Mouse (Mus musculus) forebrain, embryonic 13.5 days (tissue): ENCODE results near the gene Fam126b. TPM values are rescaled to one million over a fixed set of nuclear protein-coding genes. Genes with fewer than 3 reads are reported as not detected.
A peak's percentile ranks its signal among the peaks of the same experiment; 100 is the strongest.
"Not testable (repeated sequence)": the region's sequence is repeated elsewhere in the genome, so short reads cannot be mapped to it uniquely, and the experiment has no call there.

ENCODE experiments used
- ATAC-seq: fragments of 200-750 bp; cut with Nextera tagmentation; 2 replicates; pipeline ENCODE4 v1.8.0; 2017
- H3K27ac ChIP-seq: fragments of 300-500 bp; sonication (generic); 2 replicates; pipeline ENCODE4 v1.5.1; 2015; ENCODE audit warnings: inconsistent platforms, mild to moderate bottlenecking, moderate library complexity
- H3K27me3 ChIP-seq: fragments of 300-500 bp; sonication (generic); 2 replicates; pipeline ENCODE4 v1.6.1; 2015; ENCODE audit warnings: mild to moderate bottlenecking, inconsistent platforms
- H3K36me3 ChIP-seq: fragments of 300-500 bp; sonication (generic); 2 replicates; pipeline ENCODE4 v1.6.1; 2015; ENCODE audit warnings: mild to moderate bottlenecking, inconsistent platforms; ENCODE audit not compliant: poor library complexity, severe bottlenecking
- H3K4me1 ChIP-seq: fragments of 300-500 bp; sonication (generic); 2 replicates; pipeline ENCODE4 v1.6.1; 2015; ENCODE audit warnings: inconsistent platforms
- H3K4me2 ChIP-seq: fragments of 300-500 bp; sonication (generic); 2 replicates; pipeline ENCODE4 v1.6.1; 2015; ENCODE audit warnings: inconsistent platforms, mild to moderate bottlenecking, moderate library complexity
- H3K4me3 ChIP-seq: fragments of 300-500 bp; sonication (generic); 2 replicates; pipeline ENCODE4 v1.5.1; 2015; ENCODE audit warnings: mild to moderate bottlenecking, inconsistent platforms
- H3K9ac ChIP-seq: fragments of 300-500 bp; sonication (generic); 2 replicates; pipeline ENCODE4 v1.6.1; 2015; ENCODE audit warnings: mild to moderate bottlenecking, inconsistent platforms
- H3K9me3 ChIP-seq: fragments of 300-500 bp; sonication (generic); replicated peaks from 2 replicates; pipeline ENCODE4 v1.6.1; 2016; ENCODE audit warnings: inconsistent platforms
- WGBS: fragments of 180-500 bp; shearing (Covaris S2); methylation state at CpG from one replicate; pipeline ENCODE4 v1.1.7; 2015; 5-methylcytosine and 5-hydroxymethylcytosine counted together
- polyA plus RNA-seq: library from polyadenylated mRNA; unstranded; fragments of >200 nt; fragmentation: Nextera tagmentation; extraction: Ambion mirVana; gene quantifications from 2 replicates; pipeline ENCODE4 v1.2.1, GENCODE M21; 2015

Gene Fam126b
- polyA plus RNA-seq: 10.8 TPM in 2 replicates

- Histone ChIP-seq H3K4me2 (peak within 1 kb of the TSS; percentile 80), H3K4me3 (peak within 1 kb of the TSS; percentile 83), H3K9me3 (no peaks in the 10 kb centered on the region), H3K27ac (peak within 1 kb of the TSS; percentile 73), H3K9ac (peak within 1 kb of the TSS; percentile 89), H3K27me3 (no peaks in the 10 kb centered on the region), H3K36me3 (peaks cover 5% of the 10 kb centered on the region; the same call in 1 of the 2 replicates), H3K4me1 (peaks cover 14% of the 10 kb centered on the region)
- under 1% methylated on average over 40 of the region's 41 CpGs for WGBS
- peak; percentile 99 for ATAC-seq
These were observed at the start of gene Fam126b, which contains the start of gene Ndufb3 for GRCm38 (mm10) chr1:58586171-58586997. Gene Fam126b, minus strand, starts transcription at chr1:58586323. Gene Ndufb3, plus strand, starts transcription at chr1:58586384.

GRCm38 (mm10) chr1:58628847-58629246 lies 42.7 kb upstream of the Fam126b start:
- not testable (repeated sequence) for H3K27ac ChIP-seq, H3K4me1 ChIP-seq, H3K4me3 ChIP-seq, ATAC-seq, H3K4me2 ChIP-seq, H3K9ac ChIP-seq, H3K27me3 ChIP-seq, H3K36me3 ChIP-seq, H3K9me3 ChIP-seq
- WGBS: 82% methylated on average over 2 of the region's 2 CpGs

DNA sequence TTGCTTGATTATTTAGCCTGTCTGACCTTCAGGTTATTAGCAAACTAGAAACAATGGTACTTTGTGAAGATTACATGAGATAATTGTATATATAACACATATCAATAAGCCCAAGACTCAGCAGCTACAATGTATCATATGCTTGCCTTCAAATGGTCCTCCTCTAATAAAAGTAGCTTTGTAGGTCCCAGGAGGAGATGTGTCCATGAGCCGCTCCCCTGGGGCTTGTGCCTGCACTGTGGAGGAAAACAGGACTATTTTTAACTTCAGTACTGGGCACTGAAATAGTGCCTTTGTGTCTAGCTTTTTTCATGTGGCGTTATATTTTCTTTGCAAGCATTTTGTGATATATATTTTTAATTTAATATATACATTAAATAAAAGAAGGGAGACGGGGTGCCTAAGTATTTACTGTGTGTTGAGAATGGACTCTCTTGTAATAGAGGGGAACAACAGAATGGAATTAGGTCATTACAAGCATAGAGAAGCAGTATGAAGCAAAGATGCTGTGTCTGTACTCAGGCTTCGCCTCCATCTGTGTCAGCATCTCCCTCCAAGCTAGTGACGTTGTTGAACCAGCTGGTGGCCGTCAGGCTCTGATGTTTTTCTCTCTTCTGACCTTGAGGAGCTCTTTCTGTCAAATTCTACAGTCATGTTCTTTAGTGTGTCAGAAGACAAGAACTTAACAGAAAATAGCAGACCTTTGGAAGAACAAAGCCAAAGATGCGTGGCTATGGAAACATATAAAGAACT lies 36.0 kb upstream of the Fam126b start:
- H3K27ac ChIP-seq: no peak overlapping the region
- H3K4me3 ChIP-seq: no peak overlapping the region
- no peaks in the 10 kb centered on the region for H3K9me3 ChIP-seq
- no peak for ATAC-seq
- WGBS: 72% methylated on average over 7 of the region's 7 CpGs
- H3K27me3 ChIP-seq: no peaks in the 10 kb centered on the region
- no peak overlapping the region for H3K9ac ChIP-seq
- H3K36me3 ChIP-seq: no peaks in the 10 kb centered on the region
- H3K4me2 ChIP-seq: no peak overlapping the region
- 0 out of 2 replicates have a peak, but pooled peaks cover 2% of the 10 kb centered on the region for H3K4me1 ChIP-seq

DNA sequence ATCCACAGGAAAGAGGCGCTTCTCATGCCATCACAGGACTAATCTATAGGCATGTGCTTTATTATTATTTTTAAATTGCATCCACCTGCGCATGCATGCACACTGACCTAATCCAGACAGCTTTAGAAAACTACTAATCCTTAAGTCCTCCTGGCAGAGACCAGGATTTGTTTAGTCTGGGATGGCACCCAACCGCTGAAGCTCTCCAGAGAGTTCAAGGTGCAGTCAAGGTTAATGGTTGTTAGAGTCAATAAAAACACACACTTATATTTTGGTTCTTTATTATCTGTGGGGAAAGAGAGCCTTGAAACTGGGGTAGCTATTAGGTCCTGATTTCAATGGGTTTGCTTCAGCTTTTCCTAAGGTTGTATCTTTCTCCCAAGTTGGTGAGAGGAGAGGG lies 35.1 kb upstream of the Fam126b start:
- Histone ChIP-seq H3K4me3 (no peak overlapping the region), H3K27me3 (no peaks in the 10 kb centered on the region), H3K36me3 (no peaks in the 10 kb centered on the region), H3K9me3 (no peaks in the 10 kb centered on the region), H3K27ac (no peak overlapping the region), H3K4me2 (no peak overlapping the region), H3K4me1 (0 out of 2 replicates have a peak, but pooled peaks cover 4% of the 10 kb centered on the region), H3K9ac (no peak overlapping the region)
- WGBS: 85% methylated on average over 3 of the region's 3 CpGs
- no peak for ATAC-seq

GRCm38 (mm10) chr1:58618766-58619165 lies 32.6 kb upstream of the Fam126b start:
- Histone ChIP-seq H3K4me1 (0 out of 2 replicates have a peak, but pooled peaks cover 4% of the 10 kb centered on the region), H3K9ac (no peak overlapping the region), H3K27me3 (no peaks in the 10 kb centered on the region), H3K4me3 (no peak overlapping the region), H3K36me3 (no peaks in the 10 kb centered on the region), H3K27ac (no peak overlapping the region), H3K9me3 (no peaks in the 10 kb centered on the region), H3K4me2 (no peak overlapping the region)
- WGBS: 92% methylated on average over 2 of the region's 2 CpGs
- no peak for ATAC-seq

- Histone ChIP-seq H3K9ac (no peak overlapping the region), H3K4me1 (0 out of 2 replicates have a peak, but pooled peaks cover 4% of the 10 kb centered on the region), H3K27me3 (no peaks in the 10 kb centered on the region), H3K4me3 (no peak overlapping the region), H3K36me3 (no peaks in the 10 kb centered on the region), H3K9me3 (no peaks in the 10 kb centered on the region), H3K4me2 (no peak overlapping the region), H3K27ac (no peak overlapping the region)
- ATAC-seq: no peak
- WGBS: 75% methylated on average over 6 of the region's 6 CpGs
These were observed 32.0 kb upstream of the Fam126b start for GRCm38 (mm10) chr1:58617978-58618668.

DNA sequence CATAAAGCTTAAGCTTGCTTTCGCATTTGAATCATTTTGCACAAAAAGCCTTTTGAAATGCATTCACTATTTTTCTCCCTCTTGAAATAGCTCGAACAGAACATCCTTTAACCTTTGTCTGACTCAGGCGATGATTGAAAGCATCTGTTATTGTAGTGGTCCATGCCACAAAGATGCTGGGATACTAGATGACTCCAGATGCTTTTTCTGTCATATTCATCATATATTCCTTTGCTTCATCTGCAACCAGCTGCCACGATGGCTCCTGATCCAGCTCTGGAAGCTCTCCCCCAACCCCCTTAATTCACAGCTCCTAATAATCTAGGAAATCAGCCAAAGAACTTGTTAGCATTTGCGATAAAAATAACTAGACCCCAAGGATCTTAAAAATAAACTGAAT lies 31.0 kb upstream of the Fam126b start:
- no peak overlapping the region for H3K9ac ChIP-seq
- no peaks in the 10 kb centered on the region for H3K27me3 ChIP-seq
- H3K9me3 ChIP-seq: no peaks in the 10 kb centered on the region
- 53% methylated on average over 5 of the region's 5 CpGs for WGBS
- H3K4me3 ChIP-seq: no peak overlapping the region
- H3K36me3 ChIP-seq: no peaks in the 10 kb centered on the region
- H3K27ac ChIP-seq: no peak overlapping the region
- no peak overlapping the region for H3K4me2 ChIP-seq
- 0 out of 2 replicates have a peak, but pooled peaks cover 4% of the 10 kb centered on the region for H3K4me1 ChIP-seq
- ATAC-seq: no peak

DNA sequence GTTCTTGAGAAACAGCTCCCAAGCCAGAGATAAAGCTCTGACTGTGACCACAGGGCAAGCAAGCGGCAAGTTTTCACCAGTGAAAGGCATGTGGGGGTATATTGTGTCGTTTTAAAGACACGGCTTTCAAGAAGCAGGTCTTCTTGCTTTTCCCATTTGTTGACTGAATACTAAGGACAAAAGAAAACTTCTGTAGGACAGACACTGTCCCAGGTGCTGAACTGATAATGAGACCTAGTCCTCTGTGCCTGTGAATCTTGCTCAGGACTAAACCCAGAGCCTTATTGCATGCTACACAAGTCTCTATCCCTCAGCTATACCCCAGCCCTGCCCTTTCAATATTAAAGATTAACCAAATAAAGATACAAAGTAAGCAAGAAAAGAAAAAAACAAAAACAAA lies 30.1 kb upstream of the Fam126b start:
- Histone ChIP-seq H3K9ac (no peak overlapping the region), H3K9me3 (no peaks in the 10 kb centered on the region), H3K27me3 (no peaks in the 10 kb centered on the region), H3K36me3 (no peaks in the 10 kb centered on the region), H3K4me2 (no peak overlapping the region), H3K4me3 (no peak overlapping the region), H3K27ac (no peak overlapping the region), H3K4me1 (0 out of 2 replicates have a peak, but pooled peaks cover 4% of the 10 kb centered on the region)
- WGBS: 71% methylated on average over 3 of the region's 3 CpGs
- no peak for ATAC-seq

DNA sequence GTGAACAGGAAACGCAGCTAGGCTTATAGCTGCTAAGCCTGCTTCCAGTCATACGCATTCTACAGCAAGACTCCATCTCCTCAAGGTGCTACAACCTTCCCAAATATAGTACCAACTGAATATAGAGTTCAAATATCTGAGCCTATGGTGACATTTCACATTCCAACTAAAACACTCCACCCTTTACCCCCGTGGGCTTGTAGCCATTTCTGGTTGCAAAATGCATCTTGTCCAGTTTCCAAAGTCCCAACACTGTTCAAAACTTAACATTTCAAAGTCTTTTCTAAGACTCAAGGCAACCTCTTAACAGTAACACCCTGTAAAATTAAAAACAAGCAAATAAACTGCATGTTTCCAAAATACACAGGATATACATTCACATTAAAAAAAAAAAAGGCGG lies 29.0 kb upstream of the Fam126b start:
- ATAC-seq: no peak
- Histone ChIP-seq H3K36me3 (no peaks in the 10 kb centered on the region), H3K27ac (no peak overlapping the region), H3K4me2 (no peak overlapping the region), H3K4me1 (0 out of 2 replicates have a peak, but pooled peaks cover 4% of the 10 kb centered on the region), H3K9ac (no peak overlapping the region), H3K9me3 (no peaks in the 10 kb centered on the region), H3K4me3 (no peak overlapping the region), H3K27me3 (no peaks in the 10 kb centered on the region)
- 85% methylated on average over 4 of the region's 4 CpGs for WGBS

GRCm38 (mm10) chr1:58614424-58614823 lies 28.3 kb upstream of the Fam126b start:
- Histone ChIP-seq H3K4me3 (no peak overlapping the region), H3K36me3 (no peaks in the 10 kb centered on the region), H3K27me3 (no peaks in the 10 kb centered on the region), H3K4me1 (0 out of 2 replicates have a peak, but pooled peaks cover 4% of the 10 kb centered on the region), H3K4me2 (no peak overlapping the region), H3K9ac (no peak overlapping the region), H3K9me3 (no peaks in the 10 kb centered on the region), H3K27ac (no peak overlapping the region)
- 80% methylated on average over 3 of the region's 3 CpGs for WGBS
- ATAC-seq: no peak

DNA sequence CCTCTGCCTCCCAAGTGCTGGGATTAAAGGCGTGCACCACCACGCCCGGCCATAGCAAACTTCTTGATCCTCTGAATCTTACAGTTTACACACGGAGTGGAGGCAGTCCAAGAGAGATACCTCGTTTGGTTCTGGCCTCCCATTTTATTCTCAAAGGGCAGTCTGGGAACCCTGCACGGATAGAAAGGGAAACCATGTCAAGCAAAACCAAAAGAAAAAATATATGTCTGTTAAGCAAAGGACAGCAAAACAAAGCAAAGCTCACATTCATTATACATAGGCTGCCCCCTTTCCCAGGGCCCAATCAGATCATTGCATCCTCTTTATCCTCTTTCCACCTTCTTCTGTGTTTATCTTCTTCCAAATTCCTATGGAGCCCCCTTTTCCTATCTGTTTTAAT lies 27.7 kb upstream of the Fam126b start:
- Histone ChIP-seq H3K4me3 (no peak overlapping the region), H3K36me3 (no peaks in the 10 kb centered on the region), H3K9ac (no peak overlapping the region), H3K4me2 (no peak overlapping the region), H3K4me1 (0 out of 2 replicates have a peak, but pooled peaks cover 4% of the 10 kb centered on the region), H3K27me3 (no peaks in the 10 kb centered on the region), H3K27ac (no peak overlapping the region), H3K9me3 (no peaks in the 10 kb centered on the region)
- no peak for ATAC-seq
- 84% methylated on average over 6 of the region's 6 CpGs for WGBS

- Histone ChIP-seq H3K9ac (no peak overlapping the region), H3K4me1 (no peaks in the 10 kb centered on the region), H3K9me3 (peaks cover 5% of the 10 kb centered on the region), H3K4me3 (no peak overlapping the region), H3K27ac (no peak overlapping the region), H3K4me2 (no peak overlapping the region), H3K36me3 (no peaks in the 10 kb centered on the region), H3K27me3 (no peaks in the 10 kb centered on the region)
- WGBS: 59% methylated on average over 1 of the region's 1 CpGs
- no peak for ATAC-seq
These were observed 24.5 kb upstream of the Fam126b start for GRCm38 (mm10) chr1:58610611-58611010.
